Mouse (Mus musculus) erythroblast, embryonic 14.5 days (primary cell): ENCODE measurements around the gene Zfhx2.

Experiments used
- GATA1 ChIP-seq: IDR thresholded peaks from 2 replicates; pipeline ENCODE4 v1.6.1; 2012; ENCODE audit warnings: low read length, inconsistent platforms, mixed read lengths
- TAL1 ChIP-seq: IDR thresholded peaks from 3 replicates; pipeline ENCODE4 v1.6.1; 2012; ENCODE audit warnings: low read length, inconsistent platforms, mixed read lengths

GRCm38 (mm10) chr14:55097646-55098045 lies 5.5 kb upstream of the Zfhx2 start:
- TF ChIP-seq GATA1 (no peak), TAL1 (no peak)
